Mouse (Mus musculus) adrenal gland, adult 2 months (tissue): ENCODE data around the gene Zic1. TPM values are rescaled to one million over a fixed set of nuclear protein-coding genes. Genes with fewer than 3 reads are reported as not detected.

Experiments
- DNase-seq: peaks from one replicate; pipeline ENCODE4 v3.0.0; 2021
- polyA plus RNA-seq: library from polyadenylated mRNA; depleted of rRNA; stranded (reverse); fragments of >200 nt; gene quantifications from 2 replicates; pipeline ENCODE4 v1.2.3, GENCODE M21; 2012
- total RNA-seq, 2 experiments: library from RNA; stranded (reverse); gene quantifications; 2 replicates each; pipeline ENCODE4 v1.2.3; 2021

Zic1 gene
- total and polyA plus RNA-seq, 3 experiments = 0.08 TPM; not detected in 2

DNA sequence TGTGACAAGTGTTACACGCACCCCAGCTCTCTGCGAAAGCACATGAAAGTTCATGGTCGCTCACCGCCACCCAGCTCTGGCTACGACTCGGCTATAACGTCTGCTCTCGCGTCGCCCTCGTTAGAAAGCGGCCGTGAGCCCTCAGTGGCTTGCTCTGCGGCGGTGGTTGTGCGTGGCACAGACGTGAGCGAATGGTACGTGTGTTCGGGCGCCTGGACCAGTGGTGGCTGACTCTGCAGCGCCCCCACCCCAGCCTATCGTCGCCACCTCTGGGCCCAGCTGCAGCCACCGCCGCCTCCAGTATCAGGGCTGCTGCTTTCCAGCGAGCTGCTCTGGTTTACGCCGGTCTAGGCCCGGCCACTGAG is 18.5 kb upstream of the Zic1 start:
- no peak for DNase-seq

DNA sequence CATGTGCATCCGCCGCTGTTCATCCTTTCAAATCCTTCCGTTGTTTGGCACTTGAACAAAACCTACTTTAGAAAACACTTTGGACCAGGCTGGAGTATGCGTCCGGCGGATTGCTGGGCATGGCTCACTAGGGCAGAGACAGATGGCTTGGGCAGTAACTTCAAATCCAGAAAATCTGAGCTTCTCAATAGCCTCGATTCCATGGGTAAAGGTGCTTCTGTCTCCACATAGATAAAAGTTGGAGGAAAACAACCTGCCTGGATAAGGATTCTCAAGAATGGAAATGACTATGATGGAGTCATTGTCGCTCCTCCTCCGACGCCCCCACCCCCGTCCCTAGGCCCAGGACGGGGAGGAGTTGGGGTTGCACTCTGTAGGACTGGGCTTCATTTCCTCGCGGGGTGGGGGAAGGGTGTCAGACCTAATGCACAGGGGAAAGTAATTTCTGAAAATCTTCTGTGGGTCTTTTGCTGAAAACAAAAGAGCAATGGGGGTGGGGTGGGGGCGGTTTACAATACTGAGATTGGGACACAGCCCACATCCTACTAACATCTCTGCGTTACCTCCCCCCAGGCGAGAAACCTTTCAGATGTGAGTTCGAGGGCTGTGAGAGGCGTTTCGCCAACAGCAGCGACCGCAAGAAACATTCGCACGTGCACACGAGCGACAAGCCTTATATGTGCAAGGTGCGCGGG is 18.0 kb upstream of the Zic1 start:
- DNase-seq = no peak

DNA sequence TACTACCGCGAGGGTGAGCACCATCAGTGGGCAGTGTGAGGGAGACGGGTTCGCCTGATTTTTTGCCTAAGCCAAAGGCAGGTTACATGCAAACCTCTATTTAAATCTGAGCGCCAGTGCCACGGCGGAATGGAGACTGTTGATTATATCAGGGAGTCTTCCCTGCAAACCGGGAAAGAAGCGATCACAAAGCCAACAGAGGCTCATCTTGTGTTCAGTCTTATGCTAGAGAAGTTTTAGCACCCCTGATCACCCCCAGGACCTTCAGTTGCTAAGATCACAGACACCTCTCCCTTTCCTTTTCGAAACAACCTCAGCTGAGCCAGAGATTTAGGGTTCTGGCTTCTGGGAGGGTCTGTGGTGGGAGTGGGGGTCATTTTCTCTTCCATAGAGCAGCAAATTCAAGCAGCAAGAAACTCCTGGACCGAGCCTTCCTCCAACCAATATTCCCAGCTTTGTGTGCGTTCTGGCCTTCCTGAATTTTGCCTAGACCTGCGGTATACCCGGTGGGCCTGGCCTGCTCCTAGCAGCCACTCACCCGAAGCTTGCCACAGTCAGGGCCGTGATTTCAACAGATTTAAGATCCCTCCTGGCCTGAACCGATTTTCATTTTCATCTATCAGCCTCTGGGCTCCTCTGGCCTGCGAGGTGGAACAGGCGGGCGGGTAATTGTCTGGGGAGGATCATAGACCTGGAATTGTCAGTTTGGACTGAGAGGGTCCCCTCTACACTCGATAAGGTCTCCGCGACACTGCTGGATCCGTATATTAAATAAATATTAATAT is 17.1 kb upstream of the Zic1 start:
- DNase-seq = no peak

DNA sequence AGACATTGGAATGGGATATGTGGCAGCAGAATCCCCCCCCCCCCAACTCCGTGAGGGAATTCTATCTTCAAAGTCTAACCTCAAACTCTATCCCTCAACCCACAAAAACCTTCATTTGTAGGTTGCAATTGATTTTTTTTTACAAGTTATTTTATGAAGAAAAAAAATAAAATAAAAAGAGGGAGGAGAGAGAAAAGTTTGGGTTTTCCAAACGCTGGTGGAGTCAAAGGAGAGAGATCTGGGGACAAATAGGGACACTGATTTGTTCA is 16.4 kb upstream of the Zic1 start:
- DNase-seq = no peak

DNA sequence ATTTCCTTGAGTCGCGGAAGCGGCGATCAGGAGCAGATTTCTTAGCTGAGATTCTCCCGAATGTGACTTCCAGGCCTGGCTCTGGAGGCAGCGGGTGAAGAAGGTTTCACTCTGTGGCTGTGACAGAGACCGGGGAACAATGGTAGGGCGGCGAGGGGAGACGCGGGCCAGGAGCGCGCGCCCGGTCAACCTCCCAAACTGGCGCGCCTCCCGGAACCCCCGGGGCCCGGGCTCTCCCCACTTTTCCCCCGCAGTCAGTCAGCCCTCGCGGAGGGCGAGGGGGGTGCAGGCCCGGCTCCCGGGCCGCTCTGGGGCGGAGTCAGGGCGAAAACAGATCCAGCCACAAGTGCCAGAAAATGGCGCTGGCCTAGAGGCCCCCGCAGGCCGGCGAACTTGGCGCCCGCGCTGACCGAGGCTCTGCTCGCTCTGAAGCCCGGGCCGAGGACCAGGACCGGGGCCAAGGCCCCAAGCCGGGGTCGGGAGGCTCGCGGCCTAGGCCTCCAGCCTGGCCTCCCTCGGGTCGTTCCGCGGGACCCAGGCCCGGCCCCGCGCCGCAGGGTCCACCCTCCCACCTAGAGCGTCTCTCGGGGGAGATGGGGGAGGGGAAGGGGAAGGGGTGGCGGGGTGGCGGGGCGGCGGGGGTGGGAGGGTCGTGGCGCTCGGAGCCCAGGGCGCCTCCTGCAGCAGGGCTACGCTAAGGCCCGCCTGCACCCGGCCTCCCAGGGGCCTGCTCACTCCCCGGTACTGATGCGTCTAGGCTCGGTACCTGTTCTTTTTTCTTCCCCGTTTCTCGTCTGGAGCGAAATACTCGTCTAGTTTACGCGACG is 15.9 kb upstream of the Zic1 start:
- no peak for DNase-seq

DNA sequence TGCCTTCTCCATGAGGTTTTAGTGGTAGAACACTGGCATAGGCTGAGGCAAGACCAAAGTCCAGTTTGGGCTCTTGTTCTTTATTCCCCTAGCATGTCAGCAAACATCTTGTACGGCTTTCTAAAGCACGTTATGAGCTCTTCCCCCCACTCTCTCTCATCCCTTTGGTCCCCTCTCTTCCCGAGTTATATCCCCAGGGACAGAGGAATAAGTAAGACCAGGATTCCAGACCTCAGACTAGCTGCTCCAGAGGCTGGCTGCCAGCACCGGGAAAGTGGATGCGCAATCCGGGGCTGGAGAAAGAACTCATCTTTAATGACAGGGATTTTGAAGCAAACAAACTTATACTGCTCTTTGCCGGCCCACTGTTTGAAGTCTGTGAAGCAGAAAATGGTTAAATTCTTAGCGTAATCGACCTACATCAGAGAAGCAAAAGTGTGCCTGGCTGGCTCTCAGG is 14.9 kb upstream of the Zic1 start:
- no peak for DNase-seq

DNA sequence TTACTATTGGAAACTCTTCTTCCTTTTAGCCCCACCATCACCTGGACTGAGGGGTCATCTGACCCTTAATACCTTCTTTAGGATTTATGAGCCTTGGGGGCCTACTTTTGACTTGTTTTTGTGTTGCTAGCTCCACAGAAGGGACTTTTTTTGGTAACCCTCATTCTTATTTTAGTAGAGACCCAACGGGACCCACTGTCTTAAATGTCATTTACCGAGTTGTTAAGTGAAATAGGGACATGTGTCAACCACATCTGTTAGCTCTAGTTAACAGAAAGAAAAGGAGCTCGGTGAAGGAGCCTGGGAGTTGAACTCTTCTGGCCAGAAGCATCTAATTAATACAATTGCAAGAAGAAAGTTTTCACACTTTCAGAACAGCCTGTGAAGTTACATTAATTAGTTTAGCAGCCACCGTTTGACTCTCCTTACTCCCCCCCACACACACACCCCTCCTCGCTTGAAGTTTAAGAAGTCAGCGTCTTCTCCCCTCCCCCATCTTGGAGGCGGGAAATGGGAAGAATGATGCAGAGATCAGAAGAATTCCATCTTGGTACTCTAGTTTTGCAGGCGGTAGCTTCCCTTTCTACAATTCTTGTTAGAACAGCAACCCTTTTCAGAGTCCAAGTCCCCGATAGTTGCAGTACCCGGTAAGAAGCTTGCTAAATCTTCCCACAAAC is 14.3 kb upstream of the Zic1 start:
- DNase-seq = no peak

DNA sequence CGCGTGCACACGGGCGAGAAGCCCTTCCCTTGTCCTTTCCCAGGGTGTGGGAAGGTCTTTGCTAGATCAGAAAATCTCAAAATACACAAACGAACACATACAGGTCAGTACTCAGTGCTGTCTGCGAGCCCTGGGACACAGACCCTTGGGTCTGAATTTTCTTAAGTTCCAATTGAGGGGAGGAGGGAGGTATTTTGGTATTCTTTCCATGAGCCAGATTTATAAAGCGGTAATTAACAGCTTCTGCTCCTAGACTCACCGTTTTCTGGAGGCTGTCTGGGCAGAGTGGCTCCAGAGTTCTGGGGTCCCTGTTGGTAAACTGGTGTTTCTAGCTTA is 13.7 kb upstream of the Zic1 start:
- no peak for DNase-seq

DNA sequence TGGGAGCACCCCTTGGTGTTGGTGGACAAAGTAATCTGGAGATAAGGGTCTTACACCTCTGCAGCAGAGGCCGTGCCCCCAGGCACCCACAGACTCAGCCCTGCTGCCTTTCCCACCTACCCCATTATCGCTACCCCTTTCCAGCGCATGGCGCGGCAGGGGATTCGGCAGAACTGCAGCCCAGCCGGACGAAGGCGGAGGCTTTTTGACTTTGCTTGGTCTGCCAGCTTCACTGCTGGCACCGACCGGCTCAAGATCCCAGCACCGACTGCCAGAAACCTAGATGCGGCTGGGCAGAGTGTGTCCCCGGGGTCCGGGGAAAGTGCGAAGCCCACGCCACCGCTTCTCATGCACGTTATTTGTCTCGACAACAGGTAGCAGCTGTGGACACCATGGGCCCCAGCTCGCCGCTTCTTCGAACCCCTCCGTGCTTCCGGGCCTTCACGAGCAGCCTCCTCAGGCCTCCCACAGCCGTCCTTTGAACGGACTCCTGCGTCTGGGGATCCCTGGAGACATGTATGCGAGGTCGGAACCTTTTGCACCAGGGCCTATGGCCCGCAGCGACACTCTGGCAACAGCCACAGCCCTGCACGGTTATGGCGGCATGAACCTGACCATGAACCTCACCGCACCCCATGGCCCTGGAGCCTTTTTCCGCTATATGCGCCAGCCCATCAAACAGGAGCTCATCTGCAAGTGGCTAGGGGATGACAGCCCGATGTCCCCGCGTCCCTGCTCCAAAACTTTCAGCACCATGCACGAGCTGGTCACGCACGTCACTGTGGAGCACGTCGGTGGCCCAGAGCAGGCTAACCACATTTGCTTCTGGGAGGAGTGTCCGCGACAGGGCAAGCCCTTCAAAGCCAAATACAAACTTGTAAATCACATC is 13.0 kb upstream of the Zic1 start:
- DNase-seq = no peak

DNA sequence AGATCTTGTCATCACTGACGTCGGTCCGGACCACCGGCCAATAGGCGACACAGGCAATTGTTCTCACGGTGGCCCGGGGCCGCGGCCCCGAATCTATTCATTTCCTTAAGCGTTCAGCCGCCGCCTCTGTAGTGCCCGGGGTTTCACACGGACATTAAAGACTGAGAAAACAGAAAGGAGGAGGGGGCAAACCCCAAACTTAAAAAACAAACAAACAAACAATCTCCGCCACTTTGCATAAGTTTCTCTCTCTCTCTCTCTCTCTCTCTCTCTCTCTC is 12.2 kb upstream of the Zic1 start:
- no peak for DNase-seq

DNA sequence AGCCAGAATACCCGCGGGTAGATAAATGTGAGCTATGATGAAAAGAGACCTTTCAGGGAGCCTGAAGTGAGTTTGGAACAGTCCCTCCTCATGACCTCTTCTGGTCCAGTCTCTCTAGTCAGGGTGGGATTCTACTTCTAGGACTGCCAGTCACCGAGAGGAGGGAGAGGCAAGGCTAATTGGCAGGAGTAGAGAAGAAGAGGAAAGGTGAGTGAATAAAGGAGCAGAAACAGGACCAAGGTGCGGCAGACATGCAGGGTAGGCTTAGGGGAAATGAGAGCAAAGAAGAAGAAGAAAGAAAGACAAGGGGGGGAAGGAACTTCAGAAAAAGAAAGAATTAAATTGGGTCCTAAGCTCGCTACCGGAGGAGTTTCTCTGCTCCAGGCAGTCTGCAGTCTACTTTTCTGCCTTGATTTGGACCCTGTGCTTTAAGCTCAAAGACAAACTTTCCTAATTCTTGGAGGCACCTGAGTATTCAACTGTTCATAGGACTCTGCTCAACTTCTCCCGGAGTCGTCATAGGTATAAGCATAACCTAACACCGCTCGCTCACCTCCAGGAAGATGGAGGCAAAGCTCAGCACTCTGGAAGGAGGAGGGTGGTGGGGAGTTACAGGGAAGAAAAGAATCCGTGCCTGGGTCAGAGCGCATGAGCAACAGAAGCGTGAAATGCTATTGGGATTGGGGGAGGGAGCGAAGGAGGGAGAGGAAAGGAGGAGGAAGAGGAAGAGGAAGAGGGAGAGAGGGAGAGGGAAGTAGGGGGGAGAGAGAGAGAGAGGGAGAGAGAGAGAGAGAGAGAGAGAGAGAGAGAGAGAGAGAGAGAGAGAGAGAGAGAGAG is 11.6 kb upstream of the Zic1 start:
- no peak for DNase-seq

DNA sequence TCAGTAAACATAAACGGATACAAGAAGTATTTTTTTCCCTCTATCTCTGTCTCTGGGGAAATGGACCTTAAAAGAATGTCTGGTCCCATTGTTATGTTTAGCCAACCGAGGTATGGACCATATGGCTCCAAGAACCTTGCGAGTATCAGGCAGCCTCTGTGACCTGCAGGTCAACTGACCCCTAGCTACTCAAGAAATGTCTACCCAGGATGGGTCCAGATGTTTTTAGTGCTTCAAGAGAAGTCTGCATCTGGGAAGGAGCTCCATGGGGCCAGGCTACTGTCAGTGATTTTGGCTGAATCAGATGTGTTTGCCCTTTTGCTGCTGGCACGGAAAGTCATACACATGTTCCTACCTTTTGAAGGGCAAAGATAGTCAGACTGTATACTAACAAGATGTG is 9.1 kb upstream of the Zic1 start:
- DNase-seq = no peak

DNA sequence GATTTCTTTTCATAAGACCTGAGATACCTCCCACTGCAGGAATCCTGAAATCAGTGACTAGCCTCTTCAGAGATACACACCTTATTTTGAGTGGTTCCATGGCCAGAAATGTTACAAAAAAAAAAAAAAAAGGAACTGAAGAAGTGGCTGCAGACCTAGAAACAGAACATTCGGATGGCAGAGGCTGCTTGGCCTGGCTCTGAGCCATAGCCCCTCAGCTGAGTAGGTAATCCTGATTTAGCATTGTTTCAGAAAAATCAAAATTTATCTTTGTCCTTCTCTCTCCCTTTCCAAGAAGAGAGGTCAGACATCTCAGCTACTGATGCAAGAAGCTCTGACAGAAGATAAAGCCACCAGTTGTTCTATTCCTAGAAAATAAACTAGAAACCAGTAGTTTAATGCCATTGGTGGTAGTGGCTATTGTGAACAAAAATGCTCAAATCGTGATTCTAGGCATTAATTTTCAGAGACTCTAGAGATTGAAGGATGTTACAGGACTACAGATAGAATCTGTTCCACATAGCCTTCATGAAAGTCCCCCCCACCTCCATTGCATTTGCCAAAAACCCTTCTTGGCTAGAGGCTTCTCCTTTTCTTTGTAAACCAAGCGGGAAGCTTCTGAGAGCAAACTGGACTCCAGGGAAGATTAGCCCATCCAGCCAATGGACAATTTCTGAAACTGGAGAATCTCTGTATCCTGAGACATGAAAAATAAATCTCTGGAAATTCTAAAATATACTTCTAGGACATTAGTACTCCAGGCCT is 8.4 kb upstream of the Zic1 start:
- no peak for DNase-seq

DNA sequence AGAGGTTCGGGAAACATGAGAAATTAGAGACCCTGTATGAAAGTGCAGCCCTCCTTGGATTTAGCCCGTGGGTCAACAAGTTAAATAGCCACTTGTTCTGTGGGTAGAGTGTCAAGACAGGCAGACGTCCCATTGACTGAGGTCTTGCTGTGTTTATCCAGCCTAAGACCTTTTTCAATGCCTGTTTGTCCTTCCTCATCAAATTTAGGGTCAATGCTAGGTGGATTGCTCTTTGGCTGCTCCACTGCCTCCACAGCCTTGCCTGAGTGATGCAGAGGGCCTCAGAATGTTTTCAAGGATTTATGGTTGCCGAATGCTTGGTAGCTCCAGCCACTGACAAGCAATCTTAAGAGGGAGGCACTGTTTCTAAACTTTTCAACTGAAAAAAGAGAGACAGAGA is 6.0 kb upstream of the Zic1 start:
- DNase-seq = no peak

DNA sequence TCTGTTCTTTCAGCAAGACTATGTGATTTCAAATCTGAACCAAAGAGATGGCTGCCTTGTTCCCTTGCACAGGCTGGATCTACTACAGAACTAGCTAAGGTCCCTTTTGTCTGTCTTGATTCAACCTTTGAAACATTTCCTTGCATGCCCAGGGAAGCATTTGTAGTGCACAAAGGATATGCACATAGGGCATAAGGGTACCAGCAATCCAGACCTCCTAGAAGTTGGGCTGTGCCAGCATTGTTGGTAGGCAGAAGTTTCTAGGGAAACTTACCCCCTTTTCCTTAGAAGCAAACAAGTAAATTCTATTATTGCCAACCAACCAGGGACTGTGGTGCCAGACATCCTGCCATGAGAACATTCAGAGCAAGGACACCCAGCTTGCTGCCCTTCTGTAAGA is 5.4 kb upstream of the Zic1 start:
- DNase-seq = no peak

DNA sequence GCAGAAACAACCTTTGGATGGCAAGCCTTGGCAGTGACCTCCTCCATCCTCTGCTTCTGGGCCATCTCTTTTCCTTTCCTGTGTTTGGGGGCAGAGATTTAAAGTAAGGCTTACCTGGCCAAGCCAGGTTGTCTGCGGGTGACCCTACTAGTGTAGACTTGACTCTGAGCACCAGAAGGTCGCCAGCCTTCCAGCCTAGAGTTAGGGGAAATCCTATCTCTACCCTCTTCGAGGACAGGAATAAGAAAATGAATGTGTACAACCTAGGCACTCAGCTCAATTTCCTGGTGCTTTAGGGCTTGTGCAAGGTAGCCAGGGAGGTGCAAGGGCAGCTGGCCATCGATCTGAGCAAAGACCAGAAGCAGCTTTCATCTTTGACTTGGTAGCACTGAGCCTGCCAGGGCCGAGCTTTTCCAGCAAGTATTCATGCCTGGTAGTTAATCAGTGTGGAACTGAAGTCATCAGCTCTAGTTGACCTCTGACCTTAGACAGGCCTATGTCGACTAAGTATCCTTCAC is 4.6 kb upstream of the Zic1 start:
- DNase-seq = no peak

DNA sequence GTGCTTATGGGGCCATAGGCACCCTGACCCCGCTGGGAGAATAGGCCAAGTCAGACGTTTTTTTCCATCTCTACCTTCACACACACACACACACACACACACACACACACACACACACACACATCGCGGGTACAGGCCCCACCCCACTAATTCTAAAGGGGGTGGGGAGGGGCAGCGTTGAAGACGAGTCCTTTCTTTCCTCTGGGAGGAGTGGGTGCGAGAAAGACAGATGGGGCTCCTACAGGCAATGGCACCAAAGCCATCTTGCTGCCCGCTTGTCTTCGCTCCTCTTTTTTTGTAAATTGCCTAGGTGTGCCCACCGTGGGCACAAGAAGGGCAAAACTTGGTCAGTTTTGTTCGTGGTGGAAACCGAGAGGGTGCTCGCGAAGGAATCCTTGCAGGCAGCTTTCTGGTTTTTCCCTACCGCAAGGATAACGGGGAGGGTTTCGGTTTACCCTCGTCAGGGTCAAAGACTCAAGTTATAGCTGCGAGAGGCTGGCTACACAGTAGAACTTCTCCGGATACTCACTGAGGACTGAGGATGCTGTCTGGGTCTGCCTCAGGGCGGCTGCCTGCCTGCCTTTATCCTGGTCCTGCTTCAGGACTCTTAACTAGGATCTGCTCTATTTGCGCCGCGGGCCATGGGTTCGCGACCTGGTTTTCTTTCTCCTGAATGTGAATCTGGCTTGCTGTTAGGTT is 3.8 kb upstream of the Zic1 start:
- DNase-seq = no peak

DNA sequence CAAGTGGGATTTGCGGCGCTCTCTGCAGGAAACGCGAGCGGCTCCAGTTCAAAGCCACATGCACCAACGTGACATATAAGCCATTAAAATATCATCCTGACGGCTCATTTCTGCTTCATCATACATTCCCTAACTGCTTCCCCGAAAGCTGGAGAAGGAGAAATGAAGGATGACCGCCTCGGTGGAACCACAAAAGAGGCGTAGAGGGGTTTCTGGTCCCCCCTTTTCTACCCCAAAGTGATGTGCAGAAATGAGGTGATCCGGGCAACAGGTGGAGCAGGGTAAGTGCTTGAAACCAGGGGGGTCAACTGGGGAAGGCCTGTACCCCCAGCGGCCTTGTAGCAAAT is 3.3 kb upstream of the Zic1 start:
- DNase-seq = no peak

DNA sequence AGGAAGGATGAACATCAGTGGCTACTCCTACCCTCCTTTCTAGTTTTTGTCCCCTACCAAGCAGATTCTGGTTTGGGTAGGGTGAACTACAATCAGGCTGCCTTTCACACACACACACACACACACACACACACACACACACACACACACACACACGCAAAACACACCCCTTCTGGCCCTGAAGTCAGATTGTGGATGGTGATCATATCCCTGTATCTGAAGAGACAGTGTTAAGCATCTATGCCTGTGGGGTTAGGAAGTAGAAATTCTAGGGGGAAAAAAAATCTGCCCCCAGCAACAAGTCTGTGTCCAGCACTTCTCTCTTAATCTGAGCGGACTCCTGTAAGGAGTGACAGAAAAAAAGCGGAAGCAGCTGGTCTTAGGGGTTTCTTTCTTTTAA is 2.5 kb upstream of the Zic1 start:
- DNase-seq = no peak
